Mouse (Mus musculus) adrenal gland, adult (tissue): ENCODE data around the gene Grik4.
A peak's percentile ranks its signal among the peaks of the same experiment; 100 is the strongest.

Experiments used
- DNase-seq, 2 experiments: peaks; one replicate each; pipeline ENCODE4 v3.0.0; 2022 to 2023; ENCODE audit warnings: low spot score in 1 of 2; ENCODE audit not compliant: inconsistent age in 2 of 2

The Grik4 gene

GRCm38 (mm10) chr9:42686104-42686503 is 258.2 kb downstream of the Grik4 start:
- no peak for DNase-seq

- DNase-seq: no peak
Observed at GRCm38 (mm10) chr9:42674017-42674412, 270.3 kb downstream of the Grik4 start.

- DNase-seq: peak; percentile 27 to 56
Observed at GRCm38 (mm10) chr9:42673385-42674016, 270.8 kb downstream of the Grik4 start.

GRCm38 (mm10) chr9:42672982-42673381 is 271.3 kb downstream of the Grik4 start:
- no peak for DNase-seq

- no peak for DNase-seq
Observed at GRCm38 (mm10) chr9:42670619-42671018, 273.7 kb downstream of the Grik4 start.

GRCm38 (mm10) chr9:42661481-42661880 is 282.8 kb downstream of the Grik4 start:
- no peak for DNase-seq

GRCm38 (mm10) chr9:42652756-42653155 is 291.5 kb downstream of the Grik4 start:
- DNase-seq: peak; percentile 31 to 75

- no peak for DNase-seq
Observed at GRCm38 (mm10) chr9:42652309-42652708, 292.0 kb downstream of the Grik4 start.

GRCm38 (mm10) chr9:42649872-42650271 is 294.4 kb downstream of the Grik4 start:
- DNase-seq: no peak

GRCm38 (mm10) chr9:42648051-42648450 is 296.2 kb downstream of the Grik4 start:
- DNase-seq: no peak

- DNase-seq: no peak
Observed at GRCm38 (mm10) chr9:42647596-42647995, 296.7 kb downstream of the Grik4 start.

- DNase-seq: no peak
Observed at GRCm38 (mm10) chr9:42646821-42647220, 297.5 kb downstream of the Grik4 start.

- no peak for DNase-seq
Observed at GRCm38 (mm10) chr9:42645161-42645560, 299.1 kb downstream of the Grik4 start.

GRCm38 (mm10) chr9:42642821-42643220 is 301.5 kb downstream of the Grik4 start:
- no peak for DNase-seq

- no peak for DNase-seq
Observed at GRCm38 (mm10) chr9:42641550-42642117, 302.7 kb downstream of the Grik4 start.

GRCm38 (mm10) chr9:42636446-42636845 is 307.8 kb downstream of the Grik4 start:
- DNase-seq: no peak

- no peak for DNase-seq
Observed at GRCm38 (mm10) chr9:42631479-42631878, 312.8 kb downstream of the Grik4 start.

GRCm38 (mm10) chr9:42627634-42628033 is 316.7 kb downstream of the Grik4 start:
- no peak for DNase-seq

GRCm38 (mm10) chr9:42627146-42627545 is 317.1 kb downstream of the Grik4 start:
- DNase-seq: no peak

GRCm38 (mm10) chr9:42626226-42626775 is 318.0 kb downstream of the Grik4 start:
- no peak for DNase-seq

GRCm38 (mm10) chr9:42614409-42614808 is 329.9 kb downstream of the Grik4 start:
- no peak for DNase-seq

- DNase-seq: no peak
Observed at GRCm38 (mm10) chr9:42613827-42614226, 330.5 kb downstream of the Grik4 start.
